Mouse (Mus musculus): ENCODE measurements at regions not wholly inside any gene's neighbourhood (a gene's known extent, or its start where the extent isn't known, plus 50 kb on each side); places are given as distances from the start of the nearest gene placed in this dataset.
"Not testable (repeated sequence)": the region's sequence is repeated elsewhere in the genome, so short reads cannot be mapped to it uniquely, and the experiment has no call there.

- DNase-seq (ENCODE audit: low read depth, low spot score): no peak
Measured at GRCm38 (mm10) chr5:78075203-78075602, 667.4 kb upstream of the Igfbp7 start.

- DNase-seq (ENCODE audit: low read depth, low spot score): peak; percentile 24
Measured at GRCm38 (mm10) chr5:78032554-78033250, 624.9 kb upstream of the Igfbp7 start.

GRCm38 (mm10) chr5:78017523-78017922 lies 609.7 kb upstream of the Igfbp7 start:
- no peak for DNase-seq (ENCODE audit: low read depth, low spot score)

- DNase-seq (ENCODE audit: low read depth, low spot score): peak; percentile 88
Measured at GRCm38 (mm10) chr5:77986449-77987047, 578.7 kb upstream of the Igfbp7 start.

- DNase-seq (ENCODE audit: low read depth, low spot score): no peak
Measured at GRCm38 (mm10) chr5:77985269-77985668, 577.4 kb upstream of the Igfbp7 start.

- DNase-seq (ENCODE audit: low read depth, low spot score): not testable (repeated sequence)
Measured at GRCm38 (mm10) chr5:77940021-77940420, 532.2 kb upstream of the Igfbp7 start.

- no peak for DNase-seq (ENCODE audit: low read depth, low spot score)
Measured at GRCm38 (mm10) chr5:77931874-77932273, 524.0 kb upstream of the Igfbp7 start.

GRCm38 (mm10) chr5:77921186-77921585 lies 513.3 kb upstream of the Igfbp7 start:
- DNase-seq (ENCODE audit: low read depth, low spot score): no peak

GRCm38 (mm10) chr5:77917086-77917676 lies 509.3 kb upstream of the Igfbp7 start:
- no peak for DNase-seq (ENCODE audit: low read depth, low spot score)

GRCm38 (mm10) chr5:77916375-77916774 lies 508.5 kb upstream of the Igfbp7 start:
- no peak for DNase-seq (ENCODE audit: low read depth, low spot score)

- peak; percentile 63 for DNase-seq (ENCODE audit: low read depth, low spot score)
Measured at GRCm38 (mm10) chr5:77909218-77909617, 501.4 kb upstream of the Igfbp7 start.

GRCm38 (mm10) chr5:77892024-77892423 lies 484.2 kb upstream of the Igfbp7 start:
- DNase-seq (ENCODE audit: low read depth, low spot score): not testable (repeated sequence)

- DNase-seq (ENCODE audit: low read depth, low spot score): peak; percentile 81
Measured at GRCm38 (mm10) chr5:77888534-77888933, 480.7 kb upstream of the Igfbp7 start.

GRCm38 (mm10) chr5:77871403-77871802 lies 463.6 kb upstream of the Igfbp7 start:
- DNase-seq (ENCODE audit: low read depth, low spot score): no peak

- no peak for DNase-seq (ENCODE audit: low read depth, low spot score)
Measured at GRCm38 (mm10) chr5:77865342-77865741, 457.5 kb upstream of the Igfbp7 start.

- no peak for DNase-seq (ENCODE audit: low read depth, low spot score)
Measured at GRCm38 (mm10) chr5:77855191-77855590, 447.4 kb upstream of the Igfbp7 start.

GRCm38 (mm10) chr5:77853999-77854784 lies 446.4 kb upstream of the Igfbp7 start:
- DNase-seq (ENCODE audit: low read depth, low spot score): peak; percentile 39

- DNase-seq (ENCODE audit: low read depth, low spot score): peak; percentile 26
Measured at GRCm38 (mm10) chr5:77851645-77852044, 443.8 kb upstream of the Igfbp7 start.

GRCm38 (mm10) chr5:77838186-77839097 lies 430.6 kb upstream of the Igfbp7 start:
- DNase-seq (ENCODE audit: low read depth, low spot score): peak; percentile 79

- no peak for DNase-seq (ENCODE audit: low read depth, low spot score)
Measured at GRCm38 (mm10) chr5:77827971-77828370, 420.1 kb upstream of the Igfbp7 start.

- DNase-seq (ENCODE audit: low read depth, low spot score): peak; percentile 44
Measured at GRCm38 (mm10) chr5:77826063-77826462, 418.2 kb upstream of the Igfbp7 start.

Data from brain, adult 2 months (tissue).